Mouse (Mus musculus): ENCODE results near the gene Ap5m1. TPM values are rescaled to one million over a fixed set of nuclear protein-coding genes. Genes with fewer than 3 reads are reported as not detected.

The Ap5m1 gene
- total RNA-seq (2012; rRNA removed) (15.1 and 15.4 TPM in 2 replicates), polyA plus RNA-seq (2012; ENCODE audit: insufficient read depth in 1 of 2, insufficient read length in 2 of 2, low read depth in 1 of 2, low replicate concordance in 2 of 2, missing spikeins in 1 of 2) (10 to 100 TPM in 1 of 2 experiments, not detected in 1; 13.7 TPM)

DNA sequence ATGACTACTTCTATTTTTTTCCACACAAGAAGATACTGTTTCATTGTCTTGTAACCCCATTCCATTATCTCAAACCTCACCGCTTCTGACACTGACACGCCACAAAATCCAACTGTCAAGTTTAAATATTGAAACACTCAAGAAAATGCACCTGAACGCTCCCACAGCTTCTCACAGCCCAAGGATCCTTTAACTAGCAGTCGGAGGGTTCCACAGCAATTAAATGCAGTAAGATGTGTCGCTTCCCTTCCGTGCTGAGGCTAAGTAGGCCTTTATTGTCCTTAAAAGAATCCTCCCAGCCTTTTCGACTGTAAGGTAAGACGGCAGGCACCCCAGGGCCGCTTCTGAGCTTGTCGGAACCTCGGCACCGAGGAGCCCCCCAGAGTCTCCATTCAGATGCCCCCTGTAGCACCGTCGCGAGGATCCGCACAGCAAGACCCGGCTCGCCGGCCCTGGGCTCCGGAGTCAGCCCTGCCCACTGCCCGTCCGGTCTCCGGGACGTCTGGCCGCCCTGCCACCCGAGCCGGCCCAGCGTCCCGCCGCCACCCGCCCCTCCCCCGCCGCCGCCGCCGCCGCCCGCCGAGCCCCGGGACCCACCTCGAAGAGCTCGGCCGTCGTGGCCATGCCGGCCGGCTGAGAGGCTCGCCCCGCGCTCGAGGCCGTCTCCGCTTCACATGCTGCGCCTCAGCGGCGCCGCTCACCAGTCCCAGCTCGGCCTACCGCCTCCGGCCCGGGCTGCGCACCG is at the start of gene Ap5m1:
Gene Ap5m1 (plus strand): TSS at position 569 of the 745 bp plus-strand sequence.
- H3K9me3 ChIP-seq (replicated peaks; ENCODE audit: insufficient read depth, low read length), result no peaks in the 10 kb centered on the region
- peak within 1 kb of the TSS; percentile 90 to 99 for H3K4me3 ChIP-seq (ENCODE audit: control insufficient read depth in 1 of 2, insufficient read depth in 1 of 2, low read depth in 2 of 2, low read length in 2 of 2)
- no peaks in the 10 kb centered on the region for H3K27me3 ChIP-seq (ENCODE audit: control insufficient read depth in 1 of 2, insufficient read depth in 2 of 2, low read length in 2 of 2)
- peak within 1 kb of the TSS; percentile 95 for H3K9ac ChIP-seq (ENCODE audit: control insufficient read depth, low read depth, low read length, poor library complexity, severe bottlenecking)
- TF ChIP-seq SIN3A (IDR thresholded peaks at IDR 0.05; ENCODE audit: low read length) (peak; percentile 66; the same call in 1 of the 2 replicates), USF1 (IDR thresholded peaks at IDR 0.05; ENCODE audit: low read depth, low read length) (no peak), ZNF384 (IDR thresholded peaks at IDR 0.05; ENCODE audit: low read depth, low read length) (peak; percentile 23; the same call in 1 of the 2 replicates), MXI1 (IDR thresholded peaks at IDR 0.05; ENCODE audit: low read depth, low read length) (peak; percentile 66)
- peak; percentile 74 for DNase-seq (ENCODE audit: low read depth, low spot score)
- peaks cover 44% of the 10 kb centered on the region for H3K79me2 ChIP-seq (ENCODE audit: control insufficient read depth, insufficient read depth, low read length, poor library complexity)
- H3K27ac ChIP-seq (ENCODE audit: control insufficient read depth, low read depth, low read length), result peak within 1 kb of the TSS; percentile 96
- H3K36me3 ChIP-seq (ENCODE audit: control insufficient read depth in 1 of 2, insufficient read depth in 2 of 2, low read length in 2 of 2), result peaks cover 0 to 40% of the 10 kb centered on the region in 2 experiments; a peak in 2 of 4 replicates
- H3K4me1 ChIP-seq (ENCODE audit: control insufficient read depth in 1 of 2, insufficient read depth in 2 of 2, low read length in 2 of 2), result peaks cover 9 to 14% of the 10 kb centered on the region in 2 experiments

DNA sequence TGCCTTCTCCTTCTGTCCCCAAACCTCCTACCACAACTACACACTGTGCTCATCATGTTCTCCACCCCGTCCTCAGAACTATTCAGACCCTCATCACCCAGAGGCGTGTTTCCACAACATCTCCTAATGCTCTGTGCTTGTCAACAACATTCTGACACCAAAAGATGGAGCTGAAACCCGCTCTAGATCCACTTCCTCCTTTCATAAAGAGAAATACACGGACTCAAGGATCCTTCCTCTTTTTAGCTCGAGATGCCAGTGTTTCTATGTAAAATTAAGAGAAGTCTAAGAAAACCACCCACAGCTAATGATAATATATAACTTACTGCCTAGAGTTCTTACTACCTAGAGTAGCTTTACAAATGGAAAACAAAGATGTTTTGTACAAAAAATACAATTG is 46.1 kb upstream of the Ap5m1 start:
- Histone ChIP-seq H3K36me3 (ENCODE audit: control insufficient read depth in 1 of 2, insufficient read depth in 2 of 2, low read length in 2 of 2) (peaks cover 7 to 15% of the 10 kb centered on the region in 2 experiments), H3K27ac (ENCODE audit: control insufficient read depth, low read depth, low read length) (no peak overlapping the region), H3K27me3 (ENCODE audit: control insufficient read depth in 1 of 2, insufficient read depth in 2 of 2, low read length in 2 of 2) (no peaks in the 10 kb centered on the region), H3K4me3 (ENCODE audit: control insufficient read depth in 1 of 2, insufficient read depth in 1 of 2, low read depth in 2 of 2, low read length in 2 of 2) (no peak overlapping the region), H3K9ac (ENCODE audit: control insufficient read depth, low read depth, low read length, poor library complexity, severe bottlenecking) (no peak overlapping the region), H3K4me1 (ENCODE audit: control insufficient read depth in 1 of 2, insufficient read depth in 2 of 2, low read length in 2 of 2) (peaks cover 2% of the 10 kb centered on the region in 2 experiments; a peak in 2 of 4 replicates), H3K79me2 (ENCODE audit: control insufficient read depth, insufficient read depth, low read length, poor library complexity) (no peaks in the 10 kb centered on the region), H3K9me3 (replicated peaks; ENCODE audit: insufficient read depth, low read length) (no peaks in the 10 kb centered on the region)
- TF ChIP-seq ZKSCAN1 (IDR thresholded peaks at IDR 0.05; ENCODE audit: low read depth, low read length) (no peak), TAL1 (IDR thresholded peaks at IDR 0.05; ENCODE audit: low read length) (no peak), E2F4 (IDR thresholded peaks at IDR 0.05; ENCODE audit: borderline replicate concordance, low read depth, low read length) (no peak), EP300 (IDR thresholded peaks at IDR 0.05; ENCODE audit: low read depth in 1 of 2, low read length in 2 of 2) (peak; percentile 6 to 62; a peak in 1 of 4 replicates), ZC3H11A (IDR thresholded peaks at IDR 0.05; ENCODE audit: low read depth, low read length) (no peak), MXI1 (IDR thresholded peaks at IDR 0.05; ENCODE audit: low read depth, low read length) (no peak), USF2 (IDR thresholded peaks at IDR 0.05; ENCODE audit: borderline replicate concordance in 1 of 2, insufficient read depth in 1 of 2, low read depth in 1 of 2, low read length in 2 of 2) (no peak), CHD1 (IDR thresholded peaks at IDR 0.05; ENCODE audit: low read depth, low read length) (no peak), SIN3A (IDR thresholded peaks at IDR 0.05; ENCODE audit: low read length) (peak; percentile 35; the same call in 1 of the 2 replicates)
- DNase-seq (ENCODE audit: low read depth, low spot score), result peak; percentile 88
